Mouse (Mus musculus) intestine, embryonic 16.5 days (tissue): Measurements from ENCODE around the gene Id2. TPM values are rescaled to one million over a fixed set of nuclear protein-coding genes. Genes with fewer than 3 reads are reported as not detected.

Source experiments
- ATAC-seq: fragments of 200-750 bp; cut with Nextera tagmentation; 2 replicates; pipeline ENCODE4 v1.8.0; 2017; ENCODE audit warnings: moderate TSS enrichment, moderate library complexity
- H3K27ac ChIP-seq: fragments of 300-500 bp; sonication (generic); 2 replicates; pipeline ENCODE4 v1.5.1; 2014; ENCODE audit warnings: mild to moderate bottlenecking, low read length
- H3K27me3 ChIP-seq: fragments of 300-500 bp; sonication (generic); replicated peaks from 2 replicates; pipeline ENCODE4 v1.6.1; 2014; ENCODE audit warnings: low read length, control low read depth, mixed read lengths; ENCODE audit not compliant: control insufficient read depth, insufficient read depth
- H3K36me3 ChIP-seq: fragments of 300-500 bp; sonication (generic); 2 replicates; pipeline ENCODE4 v1.6.1; 2014; ENCODE audit warnings: low read length, control low read depth; ENCODE audit not compliant: control insufficient read depth, insufficient read depth
- H3K4me1 ChIP-seq: fragments of 300-500 bp; sonication (generic); 2 replicates; pipeline ENCODE4 v1.6.1; 2014; ENCODE audit warnings: low read length, control low read depth, mixed read lengths; ENCODE audit not compliant: control insufficient read depth, insufficient read depth
- H3K4me2 ChIP-seq: fragments of 300-500 bp; sonication (generic); 2 replicates; pipeline ENCODE4 v1.6.1; 2014; ENCODE audit warnings: low read depth, low read length, control low read depth
- H3K4me3 ChIP-seq: fragments of 300-500 bp; sonication (generic); 2 replicates; pipeline ENCODE4 v1.5.1; 2014; ENCODE audit warnings: mild to moderate bottlenecking, low read length
- H3K9ac ChIP-seq: fragments of 300-500 bp; sonication (generic); 2 replicates; pipeline ENCODE4 v1.6.1; 2014; ENCODE audit warnings: low read depth, low read length
- H3K9me3 ChIP-seq: fragments of 300-500 bp; sonication (generic); 2 replicates; pipeline ENCODE4 v1.6.1; 2016; ENCODE audit warnings: low read length, control low read depth; ENCODE audit not compliant: control insufficient read depth
- WGBS: fragments of 180-500 bp; shearing (Covaris S2); extraction: QIAGEN DNeasy Blood & Tissue Kit; methylation state at CpG from one replicate; pipeline ENCODE4 v1.1.7; 2014; 5-methylcytosine and 5-hydroxymethylcytosine counted together
- polyA plus RNA-seq: library from polyadenylated mRNA; unstranded; fragments of >200 nt; fragmentation: Nextera tagmentation; extraction: Ambion mirVana; gene quantifications from 2 replicates; pipeline ENCODE4 v1.2.1, GENCODE M21; 2015

The Id2 gene
- polyA plus RNA-seq, 1 experiment from 2014 or later, result 333 TPM

GRCm38 (mm10) chr12:25093241-25093774 is 3.6 kb downstream of the Id2 start:
- H3K36me3 ChIP-seq, result no peaks in the 10 kb centered on the region

GRCm38 (mm10) chr12:25092751-25093211 is 4.2 kb downstream of the Id2 start:
- Histone ChIP-seq H3K9me3 (no peaks in the 10 kb centered on the region), H3K4me3 (peak overlapping the region; percentile 48), H3K4me1 (peaks cover 26% of the 10 kb centered on the region), H3K27me3 (no peaks in the 10 kb centered on the region), H3K27ac (peak overlapping the region; percentile 81), H3K36me3 (no peaks in the 10 kb centered on the region), H3K9ac (peak overlapping the region; percentile 68), H3K4me2 (peak overlapping the region; percentile 62)
- peak; percentile 50 for ATAC-seq
- 2% methylated on average over 17 of the region's 17 CpGs for WGBS

More at GRCm38 (mm10) chr12:25093241-25093774, 3.6 kb downstream of the Id2 start:
- Histone ChIP-seq H3K27ac (peak overlapping the region; percentile 81), H3K9ac (peak overlapping the region; percentile 68), H3K4me2 (peak overlapping the region; percentile 62), H3K4me3 (peak overlapping the region; percentile 48), H3K9me3 (no peaks in the 10 kb centered on the region), H3K27me3 (no peaks in the 10 kb centered on the region), H3K4me1 (peaks cover 30% of the 10 kb centered on the region)
- ATAC-seq, result no peak
- WGBS, result 17% methylated on average over 11 of the region's 11 CpGs

GRCm38 (mm10) chr12:25092027-25092704 is 4.8 kb downstream of the Id2 start:
- 8% methylated on average over 25 of the region's 25 CpGs for WGBS
- peak overlapping the region; percentile 48 for H3K4me3 ChIP-seq
- ATAC-seq, result peak; percentile 43
- peak overlapping the region; percentile 62 for H3K4me2 ChIP-seq
- no peaks in the 10 kb centered on the region for H3K27me3 ChIP-seq
- H3K9ac ChIP-seq, result peak overlapping the region; percentile 68
- peak overlapping the region; percentile 81 for H3K27ac ChIP-seq
- H3K9me3 ChIP-seq, result no peaks in the 10 kb centered on the region
- H3K36me3 ChIP-seq, result no peaks in the 10 kb centered on the region
- H3K4me1 ChIP-seq, result peaks cover 20% of the 10 kb centered on the region

- H3K27ac ChIP-seq, result no peak overlapping the region
- ATAC-seq, result peak; percentile 22; the same call in 1 of the 2 replicates
- no peaks in the 10 kb centered on the region for H3K9me3 ChIP-seq
- H3K9ac ChIP-seq, result no peak overlapping the region
- 50% methylated on average over 1 of the region's 1 CpGs for WGBS
- H3K4me1 ChIP-seq, result peaks cover 16% of the 10 kb centered on the region; the same call in 1 of the 2 replicates
- H3K27me3 ChIP-seq, result no peaks in the 10 kb centered on the region
- H3K4me3 ChIP-seq, result no peak overlapping the region
- H3K4me2 ChIP-seq, result no peak overlapping the region
- no peaks in the 10 kb centered on the region for H3K36me3 ChIP-seq
These were observed 7.5 kb downstream of the Id2 start for GRCm38 (mm10) chr12:25089433-25089832.

- Histone ChIP-seq H3K9me3 (no peaks in the 10 kb centered on the region), H3K4me3 (no peak overlapping the region), H3K27me3 (no peaks in the 10 kb centered on the region), H3K4me1 (peaks cover 4% of the 10 kb centered on the region; the same call in 1 of the 2 replicates), H3K27ac (no peak overlapping the region), H3K36me3 (no peaks in the 10 kb centered on the region), H3K9ac (no peak overlapping the region), H3K4me2 (no peak overlapping the region)
- ATAC-seq, result no peak
- WGBS, result 71% methylated on average over 4 of the region's 4 CpGs
These were observed 10.0 kb downstream of the Id2 start for GRCm38 (mm10) chr12:25086966-25087365.

- H3K4me1 ChIP-seq, result no peaks in the 10 kb centered on the region; the same call in 1 of the 2 replicates
- no peak overlapping the region for H3K4me2 ChIP-seq
- H3K27me3 ChIP-seq, result no peaks in the 10 kb centered on the region
- H3K9me3 ChIP-seq, result no peaks in the 10 kb centered on the region
- H3K27ac ChIP-seq, result no peak overlapping the region
- no peak overlapping the region for H3K9ac ChIP-seq
- H3K4me3 ChIP-seq, result no peak overlapping the region
- 44% methylated on average over 26 of the region's 26 CpGs for WGBS
- peak; percentile 50; the same call in 1 of the 2 replicates for ATAC-seq
- no peaks in the 10 kb centered on the region for H3K36me3 ChIP-seq
These were observed 13.4 kb downstream of the Id2 start for GRCm38 (mm10) chr12:25083260-25084178.

GRCm38 (mm10) chr12:25074344-25074743 is 22.6 kb downstream of the Id2 start:
- Histone ChIP-seq H3K9ac (no peak overlapping the region), H3K27ac (no peak overlapping the region), H3K36me3 (no peaks in the 10 kb centered on the region), H3K4me2 (no peak overlapping the region), H3K4me3 (no peak overlapping the region), H3K9me3 (no peaks in the 10 kb centered on the region), H3K27me3 (no peaks in the 10 kb centered on the region), H3K4me1 (no peaks in the 10 kb centered on the region)
- no peak for ATAC-seq
- WGBS, result 82% methylated on average over 3 of the region's 3 CpGs

GRCm38 (mm10) chr12:25073374-25073773 is 23.6 kb downstream of the Id2 start:
- no peaks in the 10 kb centered on the region for H3K36me3 ChIP-seq
- no peak for ATAC-seq

GRCm38 (mm10) chr12:25062264-25062663 is 34.7 kb downstream of the Id2 start:
- H3K4me1 ChIP-seq, result no peaks in the 10 kb centered on the region
- 70% methylated on average over 6 of the region's 6 CpGs for WGBS
- H3K9ac ChIP-seq, result no peak overlapping the region
- H3K9me3 ChIP-seq, result no peaks in the 10 kb centered on the region
- no peak overlapping the region for H3K27ac ChIP-seq
- H3K4me3 ChIP-seq, result no peak overlapping the region
- no peak overlapping the region for H3K4me2 ChIP-seq
- H3K36me3 ChIP-seq, result peaks cover 8% of the 10 kb centered on the region
- no peak for ATAC-seq
- H3K27me3 ChIP-seq, result no peaks in the 10 kb centered on the region

More at GRCm38 (mm10) chr12:25073374-25073773, 23.6 kb downstream of the Id2 start:
- 82% methylated on average over 4 of the region's 4 CpGs for WGBS
- Histone ChIP-seq H3K4me2 (no peak overlapping the region), H3K27ac (no peak overlapping the region), H3K4me1 (no peaks in the 10 kb centered on the region), H3K4me3 (no peak overlapping the region), H3K27me3 (no peaks in the 10 kb centered on the region), H3K9me3 (no peaks in the 10 kb centered on the region), H3K9ac (no peak overlapping the region)
